Mouse (Mus musculus): ENCODE results near the gene Olfr114.

DNA sequence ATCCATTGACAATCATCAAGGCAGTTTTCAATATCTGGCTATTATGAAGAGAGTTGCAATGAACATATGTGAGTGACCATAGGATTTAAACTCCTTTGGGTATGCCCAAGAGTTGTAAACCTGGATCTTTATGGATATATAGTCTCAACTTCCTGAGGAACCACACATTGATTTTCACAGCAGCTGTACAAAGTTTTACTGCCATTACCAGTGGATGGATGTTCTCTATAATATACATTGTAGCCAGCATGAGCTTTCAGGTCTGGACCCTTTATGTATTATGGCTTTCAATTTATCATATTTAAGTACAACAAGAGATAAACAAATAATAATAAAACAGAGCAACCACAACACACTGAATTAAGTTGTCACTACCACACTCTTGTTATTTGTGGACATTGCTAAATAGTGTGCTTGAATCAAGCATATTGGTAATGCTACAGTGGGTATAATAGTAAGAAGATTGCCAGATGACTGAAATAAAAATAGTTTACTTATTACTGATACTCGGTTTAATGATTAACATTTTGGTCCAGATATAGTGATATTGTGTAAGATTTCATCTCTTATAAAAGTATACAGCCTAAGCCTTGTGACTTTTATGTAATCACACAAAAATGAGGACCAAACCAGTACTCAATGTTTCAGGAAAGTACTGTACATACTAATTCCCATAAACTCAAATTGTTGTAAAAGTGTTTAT, 33.5 kb downstream of the Olfr114 start:
- TF ChIP-seq POLR2A (IDR thresholded peaks at IDR 0.05; ENCODE audit: low read depth, low read length), result no peak
- TF ChIP-seq CTCF (IDR thresholded peaks at IDR 0.05; ENCODE audit: borderline replicate concordance, insufficient read depth, low read length), result no peak

All from embryonic fibroblast, embryonic 13.5 days (primary cell).